Mouse (Mus musculus) midbrain, embryonic 15.5 days (tissue): ENCODE results near the gene Atxn7l3. TPM values are rescaled to one million over a fixed set of nuclear protein-coding genes. Genes with fewer than 3 reads are reported as not detected.
A peak's percentile ranks its signal among the peaks of the same experiment; 100 is the strongest.

Experiments
- ATAC-seq: fragments of 200-750 bp; cut with Nextera tagmentation; replicated peaks from 2 replicates; pipeline ENCODE4 v1.8.0; 2017; ENCODE audit warnings: moderate TSS enrichment
- H3K27ac ChIP-seq: fragments of 300-500 bp; sonication (generic); 2 replicates; pipeline ENCODE4 v1.5.1; 2015; ENCODE audit warnings: mild to moderate bottlenecking, inconsistent platforms
- H3K27me3 ChIP-seq: fragments of 300-500 bp; sonication (generic); replicated peaks from 2 replicates; pipeline ENCODE4 v1.6.1; 2015; ENCODE audit warnings: inconsistent platforms
- H3K36me3 ChIP-seq: fragments of 300-500 bp; sonication (generic); replicated peaks from 2 replicates; pipeline ENCODE4 v1.6.1; 2015; ENCODE audit warnings: inconsistent platforms
- H3K4me1 ChIP-seq: fragments of 300-500 bp; sonication (generic); 2 replicates; pipeline ENCODE4 v1.6.1; 2015; ENCODE audit warnings: inconsistent platforms
- H3K4me2 ChIP-seq: fragments of 300-500 bp; sonication (generic); 2 replicates; pipeline ENCODE4 v1.6.1; 2015; ENCODE audit warnings: inconsistent platforms, mild to moderate bottlenecking, moderate library complexity
- H3K4me3 ChIP-seq: fragments of 300-500 bp; sonication (generic); 2 replicates; pipeline ENCODE4 v1.5.1; 2015; ENCODE audit warnings: mild to moderate bottlenecking, inconsistent platforms
- H3K9ac ChIP-seq: fragments of 300-500 bp; sonication (generic); 2 replicates; pipeline ENCODE4 v1.6.1; 2015; ENCODE audit warnings: mild to moderate bottlenecking, inconsistent platforms
- H3K9me3 ChIP-seq: fragments of 300-500 bp; sonication (generic); 2 replicates; pipeline ENCODE4 v1.6.1; 2016; ENCODE audit warnings: inconsistent platforms
- WGBS: fragments of 180-500 bp; shearing (Covaris S2); methylation state at CpG from one replicate; pipeline ENCODE4 v1.1.7; 2015; ENCODE audit warnings: mixed read lengths; 5-methylcytosine and 5-hydroxymethylcytosine counted together
- polyA plus RNA-seq: library from polyadenylated mRNA; unstranded; fragments of >200 nt; fragmentation: Nextera tagmentation; extraction: Ambion mirVana; gene quantifications from 2 replicates; pipeline ENCODE4 v1.2.1, GENCODE M21; 2015

Gene Atxn7l3
- polyA plus RNA-seq, 1 experiment from 2014 or later = 31.6 TPM

GRCm38 (mm10) chr11:102331806-102332205 is 35.4 kb upstream of the Atxn7l3 start:
- Histone ChIP-seq H3K9ac (no peak overlapping the region), H3K4me2 (no peak overlapping the region), H3K4me1 (0 out of 2 replicates have a peak, but pooled peaks cover 6% of the 10 kb centered on the region), H3K27ac (no peak overlapping the region), H3K36me3 (no peaks in the 10 kb centered on the region), H3K4me3 (no peak overlapping the region), H3K27me3 (no peaks in the 10 kb centered on the region), H3K9me3 (no peaks in the 10 kb centered on the region)
- ATAC-seq = no peak
- WGBS = 62% methylated on average over 4 of the region's 4 CpGs

- Histone ChIP-seq H3K4me1 (0 out of 2 replicates have a peak, but pooled peaks cover 1% of the 10 kb centered on the region), H3K4me3 (no peak overlapping the region), H3K9ac (no peak overlapping the region), H3K36me3 (no peaks in the 10 kb centered on the region), H3K9me3 (no peaks in the 10 kb centered on the region), H3K27me3 (no peaks in the 10 kb centered on the region), H3K27ac (no peak overlapping the region), H3K4me2 (no peak overlapping the region)
- WGBS = 78% methylated on average over 3 of the region's 3 CpGs
- no peak for ATAC-seq
Measured at GRCm38 (mm10) chr11:102330039-102330438, 33.6 kb upstream of the Atxn7l3 start.

GRCm38 (mm10) chr11:102329518-102329917 is 33.1 kb upstream of the Atxn7l3 start:
- no peaks in the 10 kb centered on the region for H3K36me3 ChIP-seq
- H3K27ac ChIP-seq = no peak overlapping the region
- no peak for ATAC-seq
- H3K9ac ChIP-seq = no peak overlapping the region
- no peaks in the 10 kb centered on the region for H3K9me3 ChIP-seq
- no peak overlapping the region for H3K4me3 ChIP-seq
- no peak overlapping the region for H3K4me2 ChIP-seq
- H3K27me3 ChIP-seq = no peaks in the 10 kb centered on the region
- no peaks in the 10 kb centered on the region for H3K4me1 ChIP-seq

GRCm38 (mm10) chr11:102327839-102328238 is 31.4 kb upstream of the Atxn7l3 start:
- no peaks in the 10 kb centered on the region for H3K9me3 ChIP-seq
- ATAC-seq = no peak
- no peak overlapping the region for H3K9ac ChIP-seq
- no peaks in the 10 kb centered on the region for H3K27me3 ChIP-seq
- WGBS = 81% methylated on average over 7 of the region's 7 CpGs
- H3K4me1 ChIP-seq = no peaks in the 10 kb centered on the region
- H3K4me3 ChIP-seq = no peak overlapping the region
- H3K36me3 ChIP-seq = no peaks in the 10 kb centered on the region
- no peak overlapping the region for H3K27ac ChIP-seq
- H3K4me2 ChIP-seq = no peak overlapping the region

GRCm38 (mm10) chr11:102327250-102327649 is 30.8 kb upstream of the Atxn7l3 start:
- Histone ChIP-seq H3K4me1 (no peaks in the 10 kb centered on the region), H3K27me3 (no peaks in the 10 kb centered on the region), H3K9ac (no peak overlapping the region), H3K4me3 (no peak overlapping the region), H3K4me2 (no peak overlapping the region), H3K36me3 (no peaks in the 10 kb centered on the region), H3K9me3 (no peaks in the 10 kb centered on the region), H3K27ac (no peak overlapping the region)
- WGBS = 62% methylated on average over 5 of the region's 5 CpGs
- ATAC-seq = no peak

GRCm38 (mm10) chr11:102323516-102323915 is 27.1 kb upstream of the Atxn7l3 start:
- Histone ChIP-seq H3K4me1 (peaks cover 10% of the 10 kb centered on the region), H3K9ac (no peak overlapping the region), H3K9me3 (no peaks in the 10 kb centered on the region), H3K27ac (no peak overlapping the region), H3K36me3 (no peaks in the 10 kb centered on the region), H3K4me3 (no peak overlapping the region), H3K4me2 (no peak overlapping the region), H3K27me3 (no peaks in the 10 kb centered on the region)
- no peak for ATAC-seq
- 80% methylated on average over 1 of the region's 1 CpGs for WGBS

GRCm38 (mm10) chr11:102321931-102322330 is 25.5 kb upstream of the Atxn7l3 start:
- whole genome bisulfite sequencing = 86% methylated on average over 6 of the region's 6 CpGs
- Histone ChIP-seq H3K36me3 (no peaks in the 10 kb centered on the region), H3K27me3 (no peaks in the 10 kb centered on the region), H3K27ac (no peak overlapping the region), H3K4me1 (peaks cover 10% of the 10 kb centered on the region), H3K4me3 (no peak overlapping the region), H3K9me3 (no peaks in the 10 kb centered on the region), H3K9ac (no peak overlapping the region), H3K4me2 (no peak overlapping the region)
- no peak for ATAC-seq

- Histone ChIP-seq H3K27me3 (no peaks in the 10 kb centered on the region), H3K4me3 (peak overlapping the region; percentile 67), H3K4me2 (peak overlapping the region; percentile 89), H3K36me3 (no peaks in the 10 kb centered on the region), H3K9ac (peak overlapping the region; percentile 86), H3K4me1 (peaks cover 19% of the 10 kb centered on the region), H3K9me3 (no peaks in the 10 kb centered on the region), H3K27ac (peak overlapping the region; percentile 98)
- WGBS = 6% methylated on average over 10 of the region's 10 CpGs
- peak; percentile 19 for ATAC-seq
Measured at GRCm38 (mm10) chr11:102320686-102321005, 24.2 kb upstream of the Atxn7l3 start.

- peak overlapping the region; percentile 98 for H3K27ac ChIP-seq
- H3K27me3 ChIP-seq = no peaks in the 10 kb centered on the region
- H3K4me3 ChIP-seq = peak overlapping the region; percentile 67
- no peaks in the 10 kb centered on the region for H3K9me3 ChIP-seq
- WGBS = under 1% methylated on average over 38 of the region's 38 CpGs
- H3K36me3 ChIP-seq = no peaks in the 10 kb centered on the region
- H3K9ac ChIP-seq = peak overlapping the region; percentile 86
- H3K4me1 ChIP-seq = peaks cover 24% of the 10 kb centered on the region
- peak; percentile 67 for ATAC-seq
- H3K4me2 ChIP-seq = peak overlapping the region; percentile 89
Measured at GRCm38 (mm10) chr11:102319941-102320685, 23.7 kb upstream of the Atxn7l3 start.

GRCm38 (mm10) chr11:102319410-102319792 is 23.0 kb upstream of the Atxn7l3 start, which contains the start of gene Ubtf:
Ubtf (minus strand) TSS chr11:102319742.
- no peaks in the 10 kb centered on the region for H3K9me3 ChIP-seq
- H3K4me3 ChIP-seq = peak within 1 kb of the TSS; percentile 67
- H3K27ac ChIP-seq = peak within 1 kb of the TSS; percentile 98
- ATAC-seq = no peak; the same call in 1 of the 2 replicates
- peaks cover 28% of the 10 kb centered on the region for H3K4me1 ChIP-seq
- peak within 1 kb of the TSS; percentile 89 for H3K4me2 ChIP-seq
- H3K27me3 ChIP-seq = no peaks in the 10 kb centered on the region
- peak within 1 kb of the TSS; percentile 86 for H3K9ac ChIP-seq
- peaks cover 2% of the 10 kb centered on the region; the same call in 1 of the 2 replicates for H3K36me3 ChIP-seq
- WGBS = under 1% methylated on average over 25 of the region's 25 CpGs

- H3K9me3 ChIP-seq = no peaks in the 10 kb centered on the region
- peak overlapping the region; percentile 86 for H3K9ac ChIP-seq
- H3K4me2 ChIP-seq = peak overlapping the region; percentile 89
- no peak for ATAC-seq
- WGBS = under 1% methylated on average over 62 of the region's 84 CpGs
- H3K27ac ChIP-seq = peak overlapping the region; percentile 98
- H3K4me1 ChIP-seq = peaks cover 28% of the 10 kb centered on the region
- peaks cover 8% of the 10 kb centered on the region; the same call in 1 of the 2 replicates for H3K36me3 ChIP-seq
- peak overlapping the region; percentile 67 for H3K4me3 ChIP-seq
- no peaks in the 10 kb centered on the region for H3K27me3 ChIP-seq
Measured at GRCm38 (mm10) chr11:102318576-102319409, 22.4 kb upstream of the Atxn7l3 start.

GRCm38 (mm10) chr11:102317901-102318575 is 21.6 kb upstream of the Atxn7l3 start:
- Histone ChIP-seq H3K4me2 (peak overlapping the region; percentile 89), H3K27ac (peak overlapping the region; percentile 98), H3K4me3 (peak overlapping the region; percentile 67), H3K4me1 (peaks cover 28% of the 10 kb centered on the region), H3K36me3 (peaks cover 15% of the 10 kb centered on the region; the same call in 1 of the 2 replicates), H3K27me3 (no peaks in the 10 kb centered on the region), H3K9ac (peak overlapping the region; percentile 86), H3K9me3 (no peaks in the 10 kb centered on the region)
- WGBS = 0% methylated on average over 40 of the region's 77 CpGs
- peak; percentile 51 for ATAC-seq
